Mouse (Mus musculus): ENCODE data around the gene Ooep. TPM values are rescaled to one million over a fixed set of nuclear protein-coding genes. Genes with fewer than 3 reads are reported as not detected.

The Ooep gene
- polyA plus RNA-seq (2014; fragmentation: Nextera tagmentation; extraction: Ambion mirVana) = 1.3 and 1.7 TPM in 2 replicates

DNA sequence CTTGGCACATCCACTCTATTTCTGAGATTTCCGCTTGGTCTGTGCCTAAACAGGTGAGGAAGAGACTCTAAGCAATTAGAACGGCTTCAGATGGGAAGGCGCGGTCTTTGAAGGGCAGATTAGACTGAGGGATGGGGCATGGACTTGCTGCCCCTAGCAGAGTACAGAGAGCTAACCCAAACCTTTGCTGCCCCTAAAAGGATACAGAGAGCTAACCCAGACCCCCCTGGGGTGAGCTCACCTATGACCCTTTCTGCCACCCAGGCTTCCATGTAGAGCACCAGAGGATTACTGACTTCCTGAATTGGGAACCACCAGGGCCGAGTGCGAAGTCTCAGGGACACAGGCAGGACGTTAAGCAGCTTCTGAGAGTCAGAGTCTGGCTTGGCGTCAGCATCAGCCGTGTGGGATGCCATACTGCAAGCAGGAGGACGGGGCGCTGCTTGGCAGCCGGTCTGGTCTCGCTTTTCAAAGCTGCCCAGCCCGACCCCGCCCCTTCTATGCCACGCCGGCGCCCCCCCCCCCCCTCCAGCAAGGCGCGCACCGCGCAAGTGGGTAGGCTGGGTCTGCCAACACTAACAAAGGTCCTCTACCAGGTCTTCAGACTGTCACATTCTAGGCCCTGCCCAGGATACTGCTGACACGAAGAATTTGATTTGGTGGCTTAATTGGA is at the start of gene Ooep:
Ooep (minus strand) TSS at position 613 of the 673 bp plus-strand sequence.
- Histone ChIP-seq H3K9me3 (ENCODE audit: control insufficient read depth, low read length) (no peaks in the 10 kb centered on the region), H3K27ac (ENCODE audit: low read depth, low read length) (no peak within 1 kb of the TSS), H3K4me2 (ENCODE audit: low read depth) (peak within 1 kb of the TSS; percentile 57), H3K36me3 (ENCODE audit: control insufficient read depth, insufficient read depth, low read length) (no peaks in the 10 kb centered on the region), H3K27me3 (ENCODE audit: control insufficient read depth, insufficient read depth, low read length) (no peaks in the 10 kb centered on the region), H3K4me1 (ENCODE audit: control insufficient read depth, insufficient read depth, low read length) (0 out of 2 replicates have a peak, but pooled peaks cover 3% of the 10 kb centered on the region), H3K4me3 (ENCODE audit: low read depth, low read length) (peak within 1 kb of the TSS; percentile 27), H3K9ac (ENCODE audit: low read length) (peak within 1 kb of the TSS; percentile 20; the same call in 1 of the 2 replicates)
- DNase-seq (ENCODE audit: low spot score) (peak; percentile 49), ATAC-seq (ENCODE audit: insufficient read depth, low FRiP score, low TSS enrichment) (peak; percentile 84)
- 3% methylated on average over 23 of the region's 23 CpGs for WGBS

DNA sequence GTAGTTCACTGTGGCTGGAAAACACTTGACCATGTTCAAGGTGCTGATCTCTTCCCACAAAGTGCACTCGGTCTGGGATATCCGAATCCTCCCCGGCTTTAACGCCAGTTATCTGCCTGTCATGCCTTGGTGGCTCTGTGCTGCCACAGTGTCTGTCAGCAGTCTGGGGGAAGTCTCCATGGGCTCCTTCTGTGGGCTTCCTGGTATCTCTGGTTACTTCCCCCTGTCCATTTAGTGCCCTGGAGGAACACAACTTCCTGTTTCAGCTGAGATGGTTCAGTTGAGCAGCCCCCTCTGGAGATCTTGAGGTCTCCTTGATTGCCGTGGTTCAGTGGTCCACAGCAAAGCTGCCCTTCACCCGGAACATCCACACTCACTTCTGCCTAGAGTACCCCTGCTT is 49.7 kb upstream of the Ooep start:
- 80% methylated on average over 6 of the region's 6 CpGs for WGBS
- no peak for ATAC-seq (ENCODE audit: insufficient read depth, low FRiP score, low TSS enrichment)
- no peaks in the 10 kb centered on the region for H3K9me3 ChIP-seq (ENCODE audit: control insufficient read depth, low read length)

DNA sequence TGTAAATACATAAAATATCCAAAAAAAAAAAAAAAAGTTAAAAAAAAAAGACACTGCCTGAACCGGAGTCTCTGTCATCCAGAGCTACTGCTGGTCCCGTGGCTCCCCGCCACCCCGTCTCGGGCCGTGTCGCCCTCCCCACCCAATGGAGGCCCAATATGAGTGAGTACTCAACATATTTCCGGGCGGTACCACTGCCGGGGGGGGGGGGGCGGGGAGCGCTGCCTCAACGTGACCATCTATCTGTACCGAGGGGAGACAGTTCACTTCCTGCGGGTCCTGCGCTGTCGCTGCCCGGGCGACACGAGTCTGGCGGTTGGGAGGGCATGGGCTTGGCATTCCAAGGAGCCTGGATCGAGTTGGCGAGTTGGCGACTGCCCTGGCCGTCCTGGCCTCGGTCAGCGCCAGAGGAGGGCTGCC is 48.8 kb upstream of the Ooep start:
- ATAC-seq (ENCODE audit: insufficient read depth, low FRiP score, low TSS enrichment) (no peak), DNase-seq (ENCODE audit: low spot score) (no peak)
- H3K4me1 ChIP-seq (ENCODE audit: control insufficient read depth, insufficient read depth, low read length) = no peaks in the 10 kb centered on the region
- H3K9ac ChIP-seq (ENCODE audit: low read length) = no peak overlapping the region
- H3K27ac ChIP-seq (ENCODE audit: low read depth, low read length) = no peak overlapping the region
- WGBS = 22% methylated on average over 20 of the region's 27 CpGs
- no peaks in the 10 kb centered on the region for H3K36me3 ChIP-seq (ENCODE audit: control insufficient read depth, insufficient read depth, low read length)
- peak overlapping the region; percentile 19 for H3K4me3 ChIP-seq (ENCODE audit: low read depth, low read length)
- no peaks in the 10 kb centered on the region for H3K9me3 ChIP-seq (ENCODE audit: control insufficient read depth, low read length)
- peak overlapping the region; percentile 44 for H3K4me2 ChIP-seq (ENCODE audit: low read depth)
- no peaks in the 10 kb centered on the region for H3K27me3 ChIP-seq (ENCODE audit: control insufficient read depth, insufficient read depth, low read length)

More for the DNA sequence above, 49.7 kb upstream of the Ooep start:
- no peaks in the 10 kb centered on the region for H3K27me3 ChIP-seq (ENCODE audit: control insufficient read depth, insufficient read depth, low read length)
- no peak overlapping the region for H3K4me2 ChIP-seq (ENCODE audit: low read depth)
- no peak overlapping the region for H3K27ac ChIP-seq (ENCODE audit: low read depth, low read length)
- H3K4me1 ChIP-seq (ENCODE audit: control insufficient read depth, insufficient read depth, low read length) = no peaks in the 10 kb centered on the region
- H3K36me3 ChIP-seq (ENCODE audit: control insufficient read depth, insufficient read depth, low read length) = no peaks in the 10 kb centered on the region
- H3K9ac ChIP-seq (ENCODE audit: low read length) = no peak overlapping the region
- H3K4me3 ChIP-seq (ENCODE audit: low read depth, low read length) = no peak overlapping the region
- no peak for DNase-seq (ENCODE audit: low spot score)

DNA sequence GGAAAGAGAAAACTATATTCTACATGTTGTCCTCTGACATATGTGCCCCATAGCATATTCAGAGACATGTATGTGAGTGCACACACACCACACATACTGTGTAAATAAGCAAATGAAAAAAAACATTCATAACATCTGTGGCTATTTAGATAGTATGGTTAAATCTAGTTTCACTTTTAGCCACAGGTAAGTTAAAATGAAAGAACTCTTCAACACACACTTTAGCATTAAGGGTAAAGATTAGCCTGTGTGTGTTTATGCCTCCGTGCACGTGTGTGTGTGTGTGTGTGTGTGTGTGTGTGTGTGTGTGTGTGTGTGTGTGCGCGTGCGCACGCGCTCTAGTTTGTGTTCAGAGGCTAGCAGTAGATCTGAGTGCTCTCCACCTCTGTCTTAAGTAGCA is 23.1 kb upstream of the Ooep start:
- ATAC-seq (ENCODE audit: insufficient read depth, low FRiP score, low TSS enrichment) (no peak), DNase-seq (ENCODE audit: low spot score) (no peak)
- Histone ChIP-seq H3K36me3 (ENCODE audit: control insufficient read depth, insufficient read depth, low read length) (no peaks in the 10 kb centered on the region), H3K4me1 (ENCODE audit: control insufficient read depth, insufficient read depth, low read length) (no peaks in the 10 kb centered on the region), H3K4me2 (ENCODE audit: low read depth) (no peak overlapping the region), H3K9me3 (ENCODE audit: control insufficient read depth, low read length) (no peaks in the 10 kb centered on the region), H3K27ac (ENCODE audit: low read depth, low read length) (no peak overlapping the region), H3K4me3 (ENCODE audit: low read depth, low read length) (no peak overlapping the region), H3K27me3 (ENCODE audit: control insufficient read depth, insufficient read depth, low read length) (peaks cover 5% of the 10 kb centered on the region), H3K9ac (ENCODE audit: low read length) (no peak overlapping the region)
- 89% methylated on average over 7 of the region's 7 CpGs for WGBS

DNA sequence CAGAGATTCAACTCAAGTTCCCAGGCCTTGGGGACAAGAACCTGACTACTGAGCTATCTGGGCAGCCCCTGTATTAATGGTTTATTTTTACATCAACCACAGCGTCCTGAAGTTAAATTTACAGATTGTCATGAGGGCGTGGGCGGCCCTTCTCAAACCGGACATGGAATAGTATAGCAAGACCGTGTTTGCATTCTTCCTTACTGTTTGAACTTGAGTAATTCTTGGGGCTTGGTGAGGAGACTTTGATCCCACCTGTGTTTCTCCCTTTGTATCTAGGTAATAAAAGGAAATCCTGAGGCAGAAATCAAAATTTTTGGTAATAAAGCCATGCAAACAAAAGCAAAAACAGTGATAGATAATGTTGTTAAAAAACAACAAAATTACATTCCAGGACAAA is 22.0 kb upstream of the Ooep start:
- WGBS = 86% methylated on average over 5 of the region's 5 CpGs
- Histone ChIP-seq H3K9me3 (ENCODE audit: control insufficient read depth, low read length) (no peaks in the 10 kb centered on the region), H3K9ac (ENCODE audit: low read length) (no peak overlapping the region), H3K36me3 (ENCODE audit: control insufficient read depth, insufficient read depth, low read length) (no peaks in the 10 kb centered on the region), H3K27me3 (ENCODE audit: control insufficient read depth, insufficient read depth, low read length) (peaks cover 15% of the 10 kb centered on the region), H3K27ac (ENCODE audit: low read depth, low read length) (no peak overlapping the region), H3K4me3 (ENCODE audit: low read depth, low read length) (no peak overlapping the region), H3K4me1 (ENCODE audit: control insufficient read depth, insufficient read depth, low read length) (0 out of 2 replicates have a peak, but pooled peaks cover 4% of the 10 kb centered on the region), H3K4me2 (ENCODE audit: low read depth) (no peak overlapping the region)
- DNase-seq (ENCODE audit: low spot score) (no peak), ATAC-seq (ENCODE audit: insufficient read depth, low FRiP score, low TSS enrichment) (no peak)

DNA sequence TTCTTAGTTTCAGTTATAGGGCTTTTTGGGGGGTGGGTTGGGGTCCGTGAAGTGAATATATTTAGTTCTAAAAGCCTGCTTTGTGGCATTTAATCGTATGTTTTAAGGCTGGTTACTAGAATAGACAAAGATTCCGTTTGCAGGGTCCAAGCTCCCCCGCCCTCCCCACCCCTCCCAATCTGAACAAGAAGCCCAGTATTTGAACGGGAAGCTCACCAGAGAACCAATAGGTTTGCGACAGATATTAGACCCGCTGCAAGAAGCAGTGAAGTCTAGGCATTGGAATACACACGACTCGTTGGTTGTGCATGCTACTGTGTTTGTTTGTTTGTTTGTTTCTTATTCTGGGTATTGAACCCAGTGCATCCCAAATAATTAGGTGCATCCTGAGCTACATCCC is 18.0 kb upstream of the Ooep start:
- H3K27ac ChIP-seq (ENCODE audit: low read depth, low read length) = no peak overlapping the region
- H3K27me3 ChIP-seq (ENCODE audit: control insufficient read depth, insufficient read depth, low read length) = peaks cover 35% of the 10 kb centered on the region
- ATAC-seq (ENCODE audit: insufficient read depth, low FRiP score, low TSS enrichment) (no peak), DNase-seq (ENCODE audit: low spot score) (no peak)
- no peak overlapping the region for H3K9ac ChIP-seq (ENCODE audit: low read length)
- no peaks in the 10 kb centered on the region for H3K36me3 ChIP-seq (ENCODE audit: control insufficient read depth, insufficient read depth, low read length)
- no peak overlapping the region; the same call in 1 of the 2 replicates for H3K4me2 ChIP-seq (ENCODE audit: low read depth)
- 0 out of 2 replicates have a peak, but pooled peaks cover 4% of the 10 kb centered on the region for H3K4me1 ChIP-seq (ENCODE audit: control insufficient read depth, insufficient read depth, low read length)
- WGBS = 63% methylated on average over 9 of the region's 9 CpGs
- no peaks in the 10 kb centered on the region for H3K9me3 ChIP-seq (ENCODE audit: control insufficient read depth, low read length)
- no peak overlapping the region for H3K4me3 ChIP-seq (ENCODE audit: low read depth, low read length)

DNA sequence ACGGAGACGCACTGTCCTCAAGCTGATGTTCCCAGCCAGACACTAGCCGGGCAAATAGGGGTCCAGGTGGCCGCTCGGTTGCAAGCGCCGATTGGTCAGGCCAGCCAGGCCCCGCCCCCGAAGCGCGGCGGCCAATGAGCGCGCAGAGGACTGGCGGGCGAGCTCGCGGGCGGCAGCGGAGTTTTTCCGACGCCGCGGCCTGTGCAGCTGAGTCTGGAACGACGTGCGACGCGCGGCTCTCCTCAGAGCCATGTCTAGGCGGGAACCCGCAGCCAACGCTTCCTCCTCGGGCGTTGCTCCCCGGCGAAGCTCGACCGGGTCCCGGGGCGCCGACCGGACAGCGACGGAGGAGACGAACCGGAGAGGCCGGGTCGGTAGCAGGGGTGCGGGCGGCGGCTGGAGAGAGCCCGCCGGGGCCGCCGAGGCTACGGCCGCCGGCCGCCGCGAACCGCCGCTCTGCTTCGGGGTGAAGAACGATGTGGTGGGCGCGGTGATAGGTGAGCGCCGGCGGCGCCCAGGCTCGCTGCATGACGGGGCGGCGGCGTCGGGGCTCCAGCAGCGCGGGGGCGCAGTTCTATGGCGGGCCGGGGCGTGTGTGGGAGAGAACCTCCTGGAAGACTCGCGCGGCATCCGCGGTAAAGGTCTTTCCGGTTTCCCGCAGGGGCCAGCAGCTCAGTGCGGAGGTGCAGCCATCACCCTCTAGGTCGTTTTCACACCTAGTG is 17.3 kb upstream of the Ooep start, which contains the start of gene Ddx43:
Ddx43 (plus strand) TSS at position 148 of the 722 bp plus-strand sequence.
- WGBS = 3% methylated on average over 76 of the region's 93 CpGs
- H3K4me2 ChIP-seq (ENCODE audit: low read depth) = peak within 1 kb of the TSS; percentile 42
- peaks cover 35% of the 10 kb centered on the region for H3K27me3 ChIP-seq (ENCODE audit: control insufficient read depth, insufficient read depth, low read length)
- ATAC-seq (ENCODE audit: insufficient read depth, low FRiP score, low TSS enrichment) (peak; percentile 97), DNase-seq (ENCODE audit: low spot score) (peak; percentile 88)
- H3K4me3 ChIP-seq (ENCODE audit: low read depth, low read length) = peak within 1 kb of the TSS; percentile 28
- H3K27ac ChIP-seq (ENCODE audit: low read depth, low read length) = no peak within 1 kb of the TSS
- H3K9me3 ChIP-seq (ENCODE audit: control insufficient read depth, low read length) = no peaks in the 10 kb centered on the region
- H3K4me1 ChIP-seq (ENCODE audit: control insufficient read depth, insufficient read depth, low read length) = 0 out of 2 replicates have a peak, but pooled peaks cover 4% of the 10 kb centered on the region
- H3K9ac ChIP-seq (ENCODE audit: low read length) = peak within 1 kb of the TSS; percentile 35
- H3K36me3 ChIP-seq (ENCODE audit: control insufficient read depth, insufficient read depth, low read length) = no peaks in the 10 kb centered on the region

DNA sequence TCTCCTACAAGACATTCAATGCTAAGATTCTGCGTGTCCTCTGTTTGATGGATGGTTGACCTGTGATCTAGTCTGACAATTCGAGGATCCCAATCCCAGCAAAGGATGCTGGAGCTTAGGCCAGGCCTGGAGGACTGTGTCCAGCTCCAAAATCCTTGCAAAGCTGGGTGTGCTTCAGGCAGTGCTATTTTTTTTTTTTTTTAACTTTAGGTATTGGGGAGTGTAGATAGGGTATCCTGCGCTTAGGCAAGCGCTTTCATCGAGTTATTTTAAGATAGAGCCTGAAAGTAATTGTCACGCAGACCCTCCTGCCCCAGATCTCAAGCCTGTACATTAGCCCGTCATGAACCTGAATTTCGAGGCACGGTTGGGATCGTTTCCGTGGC is 16.7 kb upstream of the Ooep start:
- 38% methylated on average over 11 of the region's 11 CpGs for WGBS
- no peak overlapping the region for H3K27ac ChIP-seq (ENCODE audit: low read depth, low read length)
- H3K36me3 ChIP-seq (ENCODE audit: control insufficient read depth, insufficient read depth, low read length) = no peaks in the 10 kb centered on the region
- H3K9me3 ChIP-seq (ENCODE audit: control insufficient read depth, low read length) = no peaks in the 10 kb centered on the region
- H3K4me3 ChIP-seq (ENCODE audit: low read depth, low read length) = peak overlapping the region; percentile 28; the same call in 1 of the 2 replicates
- 0 out of 2 replicates have a peak, but pooled peaks cover 4% of the 10 kb centered on the region for H3K4me1 ChIP-seq (ENCODE audit: control insufficient read depth, insufficient read depth, low read length)
- ATAC-seq (ENCODE audit: insufficient read depth, low FRiP score, low TSS enrichment) (no peak), DNase-seq (ENCODE audit: low spot score) (no peak)
- H3K9ac ChIP-seq (ENCODE audit: low read length) = no peak overlapping the region
- peaks cover 35% of the 10 kb centered on the region for H3K27me3 ChIP-seq (ENCODE audit: control insufficient read depth, insufficient read depth, low read length)
- H3K4me2 ChIP-seq (ENCODE audit: low read depth) = peak overlapping the region; percentile 42
